In the genomic region with DNA sequence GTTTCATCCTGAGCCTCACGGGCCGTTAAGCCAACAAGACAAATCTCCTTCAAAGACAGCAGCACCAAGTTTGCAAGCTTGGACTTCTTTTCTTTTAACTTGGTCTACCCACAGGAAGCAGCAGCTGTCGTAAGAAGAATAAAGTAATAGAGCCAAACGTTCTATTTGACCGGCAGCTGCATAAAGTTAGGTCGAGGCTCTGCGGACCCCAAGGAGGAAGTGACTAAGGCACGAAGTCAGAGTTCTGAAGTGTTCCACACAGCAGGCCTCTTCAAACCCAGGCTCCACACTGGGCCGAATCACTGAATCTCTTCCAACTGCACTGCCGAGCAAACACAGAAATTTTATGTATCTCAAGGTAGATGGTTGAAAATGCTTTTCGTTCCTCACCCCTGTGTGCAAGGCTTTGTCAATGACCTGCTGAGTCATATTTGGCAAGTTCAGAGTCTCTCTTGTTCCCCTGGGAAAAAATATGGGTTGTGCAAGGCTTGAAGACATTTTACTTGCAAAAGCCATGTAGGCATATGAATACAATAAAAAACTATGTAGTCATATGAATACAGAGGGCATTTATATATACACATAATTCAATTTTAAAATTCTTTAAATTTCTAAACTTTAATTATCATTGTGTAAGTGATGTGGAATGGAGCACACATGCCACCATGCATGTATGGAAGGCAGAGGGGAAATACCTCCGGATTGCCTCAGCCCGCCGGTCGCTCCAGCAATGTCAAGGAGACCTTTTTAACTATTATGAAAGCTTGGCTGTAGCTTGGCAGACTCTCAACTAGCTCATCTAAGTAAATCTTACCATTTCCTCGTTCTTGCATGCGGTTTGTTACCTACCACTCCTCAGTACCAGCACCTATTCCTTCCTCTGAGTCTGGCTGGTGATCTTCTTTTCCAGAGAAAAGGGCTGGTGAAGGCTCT, we compare ENCODE assay signal across 18 mouse cellular contexts. TPM values are rescaled to one million over a fixed set of nuclear protein-coding genes. Genes with fewer than 3 reads are reported as not detected.
DNase-seq lines count a peak whose midpoint lies in the region; ATAC-seq and TF ChIP-seq lines count a peak whose summit lies in the region.
"Had no signal": no experiment of that assay in that cellular context is flagged by ENCODE, and none has a peak within 500 bp of the region (broad histone marks: within the 10 kb centered on the region; RNA-seq: fewer than 3 reads in every experiment).

No protein-coding gene starts in this region.

- no peak overlapping the region for H3K4me2 ChIP-seq in limb, embryonic 14.5 days (replicated peaks; ENCODE audit: low read depth, low read length, severe bottlenecking)
- H3K4me2 ChIP-seq: heart, embryonic 12.5 days; intestine, embryonic 15.5 days; midbrain, embryonic 12.5 days had no signal

- intact Hi-C loops in heart, postnatal 10 days (cut with DNase I) = no loop called here

- no peaks in the 10 kb centered on the region for H3K27me3 ChIP-seq in limb, embryonic 14.5 days (ENCODE audit: control insufficient read depth, insufficient read depth, low read length)
- H3K27me3 ChIP-seq in limb, embryonic 10.5 days (ENCODE audit: low read depth, poor library complexity, severe bottlenecking) = no peaks in the 10 kb centered on the region
- H3K27me3 ChIP-seq: heart, embryonic 12.5 days; intestine, embryonic 15.5 days; midbrain, embryonic 12.5 days had no signal

- H3K4me3 ChIP-seq in limb, embryonic 14.5 days (replicated peaks; ENCODE audit: low read length) = no peak overlapping the region
- H3K4me3 ChIP-seq in limb, embryonic 10.5 days = no peak overlapping the region
- no peak overlapping the region for H3K4me3 ChIP-seq in bone marrow, adult 2 months (replicated peaks; ENCODE audit: control insufficient read depth, low read depth, low read length)
- H3K4me3 ChIP-seq: embryonic facial prominence, embryonic 10.5 days; heart, embryonic 12.5 days; intestine, embryonic 15.5 days; midbrain, embryonic 12.5 days had no signal

- no peak for TF ChIP-seq CTCF in bone marrow, adult 2 months (IDR thresholded peaks at IDR 0.05; ENCODE audit: control insufficient read depth, insufficient read depth, low read length)

- ATAC-seq in limb, embryonic 14.5 days (ENCODE audit: low FRiP score, low read depth) = no peak
- peak; percentile 78 for ATAC-seq in megakaryocyte progenitor cell, adult 5-6 weeks (replicated peaks; ENCODE audit: poor library complexity)
- ATAC-seq: forebrain, embryonic 16.5 days; intestine, embryonic 15.5 days had no signal

- 78% methylated on average over 17 of the region's 17 CpGs for WGBS in limb, embryonic 14.5 days
- WGBS in limb, embryonic 10.5 days = 92% methylated on average over 17 of the region's 17 CpGs
- WGBS in bone marrow, adult 2 months = 22% methylated on average over 17 of the region's 17 CpGs

- peak; percentile 16 for DNase-seq in limb, embryonic 14.5 days (ENCODE audit: low spot score)
- no peak for DNase-seq in limb, embryonic 10.5 days (ENCODE audit: low spot score)
- peak; percentile 37 for DNase-seq in thymus, postnatal 4 days
- no peak for DNase-seq in ovary, postnatal 14 days (ENCODE audit: low spot score)
- DNase-seq in heart, postnatal 10 days = no peak
- DNase-seq: cerebellum, postnatal 10 days; heart, postnatal 4 days; liver; lung, adult 18-20 months; lung, postnatal 36 days had no signal

- H3K36me3 ChIP-seq in limb, embryonic 14.5 days (ENCODE audit: control insufficient read depth, insufficient read depth, low read length) = no peaks in the 10 kb centered on the region
- no peaks in the 10 kb centered on the region for H3K36me3 ChIP-seq in limb, embryonic 10.5 days
- H3K36me3 ChIP-seq: embryonic facial prominence, embryonic 10.5 days; heart, embryonic 12.5 days; intestine, embryonic 15.5 days; midbrain, embryonic 12.5 days had no signal

- H3K9me3 ChIP-seq in limb, embryonic 14.5 days (ENCODE audit: control insufficient read depth, low read length) = 0 out of 2 replicates have a peak, but pooled peaks cover 4% of the 10 kb centered on the region
- H3K9me3 ChIP-seq in limb, embryonic 10.5 days (replicated peaks) = no peaks in the 10 kb centered on the region
- H3K9me3 ChIP-seq: embryonic facial prominence, embryonic 10.5 days; intestine, embryonic 15.5 days had no signal

- no peak for TF ChIP-seq POLR2A in limb, embryonic 14.5 days (IDR thresholded peaks at IDR 0.05; ENCODE audit: borderline replicate concordance, extremely low read depth, insufficient read depth, insufficient read length)
- TF ChIP-seq POLR2A in bone marrow, adult 2 months (IDR thresholded peaks at IDR 0.05; ENCODE audit: borderline replicate concordance, control insufficient read depth, low read depth, low read length) = no peak

- no peaks in the 10 kb centered on the region for H3K4me1 ChIP-seq in limb, embryonic 14.5 days (ENCODE audit: control insufficient read depth, insufficient read depth, low read length)
- no peaks in the 10 kb centered on the region for H3K4me1 ChIP-seq in limb, embryonic 10.5 days
- H3K4me1 ChIP-seq in bone marrow, adult 2 months (ENCODE audit: control insufficient read depth, insufficient read depth, low read length) = peaks cover 2% of the 10 kb centered on the region; the same call in 1 of the 2 replicates
- H3K4me1 ChIP-seq: embryonic facial prominence, embryonic 10.5 days; heart, embryonic 12.5 days; intestine, embryonic 15.5 days; midbrain, embryonic 12.5 days had no signal

- H3K27ac ChIP-seq in limb, embryonic 14.5 days (replicated peaks; ENCODE audit: low read depth, low read length) = no peak overlapping the region; the same call in 1 of the 2 replicates
- H3K27ac ChIP-seq in limb, embryonic 10.5 days = no peak overlapping the region
- peak overlapping the region; percentile 26; the same call in 1 of the 2 replicates for H3K27ac ChIP-seq in bone marrow, adult 2 months (ENCODE audit: control insufficient read depth, insufficient read depth, low read depth, low read length, poor library complexity)
- H3K27ac ChIP-seq: embryonic facial prominence, embryonic 10.5 days; intestine, embryonic 15.5 days; kidney, postnatal 0 days; midbrain, embryonic 12.5 days had no signal

- no peak overlapping the region for H3K9ac ChIP-seq in limb, embryonic 14.5 days (ENCODE audit: low read depth, low read length, severe bottlenecking)
- H3K9ac ChIP-seq: heart, embryonic 12.5 days; intestine, embryonic 15.5 days; midbrain, embryonic 12.5 days had no signal

RNA-seq across cellular contexts. Expression of a gene that starts 29.6 kb away (rescaled TPM):
- polyA plus RNA-seq in limb, embryonic 14.5 days (2012; rRNA removed) = 31.0 and 34.4 TPM in 2 replicates
- polyA plus RNA-seq in limb, embryonic 14.5 days (2014; fragmentation: Nextera tagmentation; extraction: Ambion mirVana) = 29.5 and 39.4 TPM in 2 replicates
- 28.3 and 37.0 TPM in 2 replicates for polyA plus RNA-seq in limb, embryonic 10.5 days (2016; fragmentation: Nextera tagmentation; extraction: Ambion mirVana)
- polyA plus RNA-seq in bone marrow, adult 2 months (2011; ENCODE audit: insufficient read depth, insufficient read length, low replicate concordance, missing spikeins) = 4.4 and 13.5 TPM in 2 replicates
- 20.8 and 29.9 TPM in 2 replicates for total RNA-seq in megakaryocyte progenitor cell, adult 5-6 weeks (2015)
- total RNA-seq in megakaryocyte progenitor cell, adult 5-6 weeks (2017) = 26.9 and 28.3 TPM in 2 replicates
- 10 to 100 TPM; 19.4 to 19.9 TPM for total RNA-seq in heart, postnatal 10 days (2021)

Comparison
In these comparisons a context has a peak if more than half of its experiments do, and no peak if none do; other contexts are left out.
1. DNase-seq: peak in limb, embryonic 14.5 days (single experiment) and thymus, postnatal 4 days (single experiment); none in limb, embryonic 10.5 days (single experiment), ovary, postnatal 14 days (single experiment) and heart, postnatal 10 days (0 of 2).